Mouse (Mus musculus) hindbrain, embryonic 15.5 days (tissue): ENCODE data around the gene Tfap4. TPM values are rescaled to one million over a fixed set of nuclear protein-coding genes. Genes with fewer than 3 reads are reported as not detected.
A peak's percentile ranks its signal among the peaks of the same experiment; 100 is the strongest.
"Not testable (repeated sequence)": the region's sequence is repeated elsewhere in the genome, so short reads cannot be mapped to it uniquely, and the experiment has no call there.

Experiments
- ATAC-seq: fragments of 200-750 bp; cut with Nextera tagmentation; 2 replicates; pipeline ENCODE4 v1.8.0; 2017; ENCODE audit warnings: low read depth, moderate number of reproducible peaks, moderate TSS enrichment; ENCODE audit not compliant: low FRiP score
- H3K27ac ChIP-seq: fragments of 300-500 bp; sonication (generic); replicated peaks from 2 replicates; pipeline ENCODE4 v1.5.1; 2015; ENCODE audit warnings: mild to moderate bottlenecking, inconsistent platforms
- H3K27me3 ChIP-seq: fragments of 300-500 bp; sonication (generic); 2 replicates; pipeline ENCODE4 v1.6.1; 2015; ENCODE audit warnings: control low read depth, inconsistent platforms
- H3K36me3 ChIP-seq: fragments of 300-500 bp; sonication (generic); 2 replicates; pipeline ENCODE4 v1.6.1; 2015; ENCODE audit warnings: control low read depth, inconsistent platforms
- H3K4me1 ChIP-seq: fragments of 300-500 bp; sonication (generic); replicated peaks from 2 replicates; pipeline ENCODE4 v1.6.1; 2015; ENCODE audit warnings: control low read depth, inconsistent platforms
- H3K4me2 ChIP-seq: fragments of 300-500 bp; sonication (generic); 2 replicates; pipeline ENCODE4 v1.6.1; 2015; ENCODE audit warnings: moderate library complexity, mild to moderate bottlenecking, inconsistent platforms
- H3K4me3 ChIP-seq: fragments of 300-500 bp; sonication (generic); 2 replicates; pipeline ENCODE4 v1.5.1; 2015; ENCODE audit warnings: mild to moderate bottlenecking, inconsistent platforms
- H3K9ac ChIP-seq: fragments of 300-500 bp; sonication (generic); 2 replicates; pipeline ENCODE4 v1.6.1; 2015; ENCODE audit warnings: inconsistent platforms
- H3K9me3 ChIP-seq: fragments of 300-500 bp; sonication (generic); 2 replicates; pipeline ENCODE4 v1.6.1; 2016; ENCODE audit warnings: control low read depth, inconsistent platforms
- WGBS: fragments of 180-500 bp; shearing (Covaris S2); methylation state at CpG from one replicate; pipeline ENCODE4 v1.1.7; 2015; 5-methylcytosine and 5-hydroxymethylcytosine counted together
- polyA plus RNA-seq: library from polyadenylated mRNA; unstranded; fragments of >200 nt; fragmentation: Nextera tagmentation; extraction: Ambion mirVana; gene quantifications from 2 replicates; pipeline ENCODE4 v1.2.1, GENCODE M21; 2015

Gene Tfap4
- polyA plus RNA-seq, 1 experiment from 2014 or later, result 8.2 TPM

GRCm38 (mm10) chr16:4587516-4588210 lies 28.0 kb upstream of the Tfap4 start:
- H3K36me3 ChIP-seq, result 0 out of 2 replicates have a peak, but pooled peaks cover 7% of the 10 kb centered on the region
- no peak for ATAC-seq
- H3K9me3 ChIP-seq, result no peaks in the 10 kb centered on the region
- H3K9ac ChIP-seq, result no peak overlapping the region
- H3K4me1 ChIP-seq, result peaks cover 25% of the 10 kb centered on the region
- no peaks in the 10 kb centered on the region for H3K27me3 ChIP-seq
- no peak overlapping the region for H3K4me3 ChIP-seq
- WGBS, result 55% methylated on average over 5 of the region's 5 CpGs
- H3K27ac ChIP-seq, result peak overlapping the region; percentile 75
- no peak overlapping the region for H3K4me2 ChIP-seq

GRCm38 (mm10) chr16:4586531-4587123 lies 27.0 kb upstream of the Tfap4 start:
- Histone ChIP-seq H3K9ac (peak overlapping the region; percentile 42), H3K9me3 (no peaks in the 10 kb centered on the region), H3K4me1 (peaks cover 16% of the 10 kb centered on the region), H3K27me3 (no peaks in the 10 kb centered on the region), H3K4me3 (peak overlapping the region; percentile 49), H3K36me3 (0 out of 2 replicates have a peak, but pooled peaks cover 7% of the 10 kb centered on the region), H3K27ac (peak overlapping the region; percentile 75), H3K4me2 (peak overlapping the region; percentile 72)
- peak; percentile 97 for ATAC-seq
- WGBS, result under 1% methylated on average over 42 of the region's 43 CpGs

GRCm38 (mm10) chr16:4585642-4586530 lies 26.2 kb upstream of the Tfap4 start:
- Histone ChIP-seq H3K27ac (peak overlapping the region; percentile 75), H3K9me3 (no peaks in the 10 kb centered on the region), H3K4me2 (peak overlapping the region; percentile 72), H3K4me3 (peak overlapping the region; percentile 49), H3K9ac (peak overlapping the region; percentile 42), H3K4me1 (peaks cover 16% of the 10 kb centered on the region), H3K27me3 (no peaks in the 10 kb centered on the region), H3K36me3 (0 out of 2 replicates have a peak, but pooled peaks cover 6% of the 10 kb centered on the region)
- WGBS, result 12% methylated on average over 14 of the region's 14 CpGs
- peak; percentile 27; the same call in 1 of the 2 replicates for ATAC-seq

- H3K27me3 ChIP-seq, result no peaks in the 10 kb centered on the region
- H3K9ac ChIP-seq, result no peak overlapping the region
- peaks cover 16% of the 10 kb centered on the region for H3K4me1 ChIP-seq
- H3K4me3 ChIP-seq, result no peak overlapping the region
- no peak overlapping the region for H3K4me2 ChIP-seq
- no peak for ATAC-seq
- WGBS, result 81% methylated on average over 5 of the region's 5 CpGs
- no peak overlapping the region for H3K27ac ChIP-seq
- H3K36me3 ChIP-seq, result no peaks in the 10 kb centered on the region
- no peaks in the 10 kb centered on the region for H3K9me3 ChIP-seq
These were observed 24.8 kb upstream of the Tfap4 start for GRCm38 (mm10) chr16:4584438-4584837.

GRCm38 (mm10) chr16:4583807-4584206 lies 24.2 kb upstream of the Tfap4 start:
- no peak for ATAC-seq
- 90% methylated on average over 3 of the region's 3 CpGs for WGBS
- Histone ChIP-seq H3K4me1 (peaks cover 16% of the 10 kb centered on the region), H3K4me2 (no peak overlapping the region), H3K4me3 (no peak overlapping the region), H3K9ac (no peak overlapping the region), H3K27me3 (no peaks in the 10 kb centered on the region), H3K9me3 (no peaks in the 10 kb centered on the region), H3K36me3 (no peaks in the 10 kb centered on the region), H3K27ac (no peak overlapping the region)

GRCm38 (mm10) chr16:4581179-4581578 lies 21.5 kb upstream of the Tfap4 start:
- WGBS, result 86% methylated on average over 4 of the region's 4 CpGs
- not testable (repeated sequence) for H3K9ac ChIP-seq, H3K4me3 ChIP-seq, H3K27ac ChIP-seq, H3K4me2 ChIP-seq, H3K4me1 ChIP-seq, H3K27me3 ChIP-seq, ATAC-seq, H3K36me3 ChIP-seq, H3K9me3 ChIP-seq

GRCm38 (mm10) chr16:4578630-4579029 lies 19.0 kb upstream of the Tfap4 start:
- no peak overlapping the region for H3K4me3 ChIP-seq
- 76% methylated on average over 7 of the region's 7 CpGs for WGBS
- no peak for ATAC-seq
- no peaks in the 10 kb centered on the region for H3K4me1 ChIP-seq
- no peak overlapping the region for H3K9ac ChIP-seq
- H3K27ac ChIP-seq, result no peak overlapping the region
- no peaks in the 10 kb centered on the region for H3K36me3 ChIP-seq
- no peak overlapping the region for H3K4me2 ChIP-seq
- H3K9me3 ChIP-seq, result no peaks in the 10 kb centered on the region
- H3K27me3 ChIP-seq, result no peaks in the 10 kb centered on the region

GRCm38 (mm10) chr16:4576873-4577272 lies 17.2 kb upstream of the Tfap4 start:
- Histone ChIP-seq H3K9ac (no peak overlapping the region), H3K4me3 (no peak overlapping the region), H3K27ac (no peak overlapping the region), H3K36me3 (no peaks in the 10 kb centered on the region), H3K4me1 (no peaks in the 10 kb centered on the region), H3K9me3 (no peaks in the 10 kb centered on the region), H3K27me3 (no peaks in the 10 kb centered on the region), H3K4me2 (no peak overlapping the region)
- no peak for ATAC-seq
- 57% methylated on average over 2 of the region's 2 CpGs for WGBS

GRCm38 (mm10) chr16:4576038-4576437 lies 16.4 kb upstream of the Tfap4 start:
- Histone ChIP-seq H3K27ac (no peak overlapping the region), H3K36me3 (no peaks in the 10 kb centered on the region), H3K27me3 (no peaks in the 10 kb centered on the region), H3K4me2 (no peak overlapping the region), H3K4me1 (0 out of 2 replicates have a peak, but pooled peaks cover 2% of the 10 kb centered on the region), H3K4me3 (no peak overlapping the region), H3K9ac (no peak overlapping the region), H3K9me3 (no peaks in the 10 kb centered on the region)
- 45% methylated on average over 2 of the region's 2 CpGs for WGBS
- no peak for ATAC-seq

- Histone ChIP-seq H3K27ac (no peak overlapping the region), H3K4me3 (no peak overlapping the region), H3K27me3 (no peaks in the 10 kb centered on the region), H3K36me3 (no peaks in the 10 kb centered on the region), H3K4me2 (no peak overlapping the region), H3K9me3 (no peaks in the 10 kb centered on the region), H3K4me1 (0 out of 2 replicates have a peak, but pooled peaks cover 6% of the 10 kb centered on the region), H3K9ac (no peak overlapping the region)
- 54% methylated on average over 4 of the region's 4 CpGs for WGBS
- ATAC-seq, result no peak
These were observed 11.1 kb upstream of the Tfap4 start for GRCm38 (mm10) chr16:4570737-4571136.

- H3K4me1 ChIP-seq, result 0 out of 2 replicates have a peak, but pooled peaks cover 6% of the 10 kb centered on the region
- H3K27ac ChIP-seq, result no peak overlapping the region
- no peak overlapping the region for H3K9ac ChIP-seq
- H3K27me3 ChIP-seq, result no peaks in the 10 kb centered on the region
- H3K4me3 ChIP-seq, result no peak overlapping the region
- no peaks in the 10 kb centered on the region for H3K9me3 ChIP-seq
- whole genome bisulfite sequencing, result 17% methylated on average over 4 of the region's 4 CpGs
- H3K4me2 ChIP-seq, result no peak overlapping the region
- no peak for ATAC-seq
- H3K36me3 ChIP-seq, result no peaks in the 10 kb centered on the region
These were observed 8.3 kb upstream of the Tfap4 start for GRCm38 (mm10) chr16:4567912-4568311.
